Mouse (Mus musculus) frontal cortex, postnatal 10 days (tissue): ENCODE data around the gene Wdcp.
A peak's percentile ranks its signal among the peaks of the same experiment; 100 is the strongest.
"Not testable (repeated sequence)": the region's sequence is repeated elsewhere in the genome, so short reads cannot be mapped to it uniquely, and the experiment has no call there.

Experiments used
- DNase-seq, 2 experiments: peaks; one replicate each; pipeline ENCODE4 v3.0.0; 2022; ENCODE audit warnings: low spot score in 2 of 2, mixed read lengths in 1 of 2

Gene Wdcp

GRCm38 (mm10) chr12:4871260-4871659, 28.2 kb downstream of the Wdcp start:
- no peak for DNase-seq

GRCm38 (mm10) chr12:4872273-4872672, 29.2 kb downstream of the Wdcp start:
- DNase-seq: no peak

- DNase-seq: no peak
Observed at GRCm38 (mm10) chr12:4872983-4873477, 29.9 kb downstream of the Wdcp start.

- DNase-seq: no peak
Observed at GRCm38 (mm10) chr12:4873531-4873930, 30.4 kb downstream of the Wdcp start.

GRCm38 (mm10) chr12:4874161-4874927, 31.2 kb downstream of the Wdcp start, which contains the start of gene Mfsd2b:
Gene Mfsd2b (minus strand): TSS chr12:4874359.
- peak; percentile 36 to 39 for DNase-seq

- DNase-seq: no peak
Observed at GRCm38 (mm10) chr12:4875623-4876022, 32.5 kb downstream of the Wdcp start.

- DNase-seq: no peak
Observed at GRCm38 (mm10) chr12:4878296-4878783, 35.2 kb downstream of the Wdcp start.

- DNase-seq: no peak
Observed at GRCm38 (mm10) chr12:4879048-4879447, 35.9 kb downstream of the Wdcp start.

- DNase-seq: no peak
Observed at GRCm38 (mm10) chr12:4882086-4882485, 39.0 kb downstream of the Wdcp start.

GRCm38 (mm10) chr12:4885062-4885461, 42.0 kb downstream of the Wdcp start:
- DNase-seq: no peak

- DNase-seq: not testable (repeated sequence)
Observed at GRCm38 (mm10) chr12:4886581-4886980, 43.5 kb downstream of the Wdcp start.

GRCm38 (mm10) chr12:4888739-4889138, 45.6 kb downstream of the Wdcp start:
- DNase-seq: no peak

GRCm38 (mm10) chr12:4889251-4889650, 46.1 kb downstream of the Wdcp start:
- no peak for DNase-seq

- no peak for DNase-seq
Observed at GRCm38 (mm10) chr12:4889891-4890290, 46.8 kb downstream of the Wdcp start.

- DNase-seq: no peak
Observed at GRCm38 (mm10) chr12:4898024-4898423, 54.9 kb downstream of the Wdcp start.

- DNase-seq: no peak
Observed at GRCm38 (mm10) chr12:4905946-4906345, 62.8 kb downstream of the Wdcp start.

- no peak for DNase-seq
Observed at GRCm38 (mm10) chr12:4906476-4906875, 63.4 kb downstream of the Wdcp start.

GRCm38 (mm10) chr12:4906951-4907906, 64.1 kb downstream of the Wdcp start, which contains the start of gene Ubxn2a:
Gene Ubxn2a (minus strand): TSS chr12:4907705.
- peak; percentile 86 to 93 for DNase-seq

GRCm38 (mm10) chr12:4908391-4908790, 65.3 kb downstream of the Wdcp start:
- DNase-seq: no peak
